Mouse (Mus musculus) liver, embryonic 14.5 days (tissue): ENCODE measurements around the gene Mbd6. TPM values are rescaled to one million over a fixed set of nuclear protein-coding genes. Genes with fewer than 3 reads are reported as not detected.
A peak's percentile ranks its signal among the peaks of the same experiment; 100 is the strongest.
"Not testable (repeated sequence)": the region's sequence is repeated elsewhere in the genome, so short reads cannot be mapped to it uniquely, and the experiment has no call there.

Source experiments
- ATAC-seq: fragments of 200-750 bp; cut with Nextera tagmentation; 2 replicates; pipeline ENCODE4 v1.8.0; 2017; ENCODE audit warnings: moderate number of reproducible peaks, mild to moderate bottlenecking, moderate library complexity; ENCODE audit not compliant: insufficient read depth
- DNase-seq, 3 experiments: peaks; one replicate each; pipeline ENCODE4 v3.0.0-alpha.2; 2012 to 2013; ENCODE audit warnings: low read depth in 3 of 3, low spot score in 3 of 3
- H3K27ac ChIP-seq: fragments of 300-500 bp; sonication (generic); 2 replicates; pipeline ENCODE4 v1.5.1; 2014; ENCODE audit warnings: moderate library complexity, mild to moderate bottlenecking, control low read depth, inconsistent platforms
- H3K27me3 ChIP-seq: fragments of 300-500 bp; sonication (generic); 2 replicates; pipeline ENCODE4 v1.6.1; 2014; ENCODE audit warnings: mild to moderate bottlenecking, low read length, moderate library complexity; ENCODE audit not compliant: control insufficient read depth, insufficient read depth
- H3K36me3 ChIP-seq: fragments of 300-500 bp; sonication (generic); replicated peaks from 2 replicates; pipeline ENCODE4 v1.6.1; 2014; ENCODE audit warnings: low read depth; ENCODE audit not compliant: control insufficient read depth, insufficient read depth
- H3K4me1 ChIP-seq, 2 experiments: fragments of 200-500 bp in 1 of 2; fragments of 300-500 bp in 1 of 2; sonication (generic) in 1 of 2; replicated peaks; 2 replicates each; pipeline ENCODE4 v1.6.1; 2012 to 2014; ENCODE audit warnings: antibody characterized with exemption in 1 of 2, inconsistent platforms in 1 of 2, low read length in 1 of 2; ENCODE audit not compliant: control insufficient read depth in 2 of 2, insufficient read depth in 2 of 2
- H3K4me2 ChIP-seq: fragments of 300-500 bp; sonication (generic); 2 replicates; pipeline ENCODE4 v1.6.1; 2014; ENCODE audit warnings: low read depth, mild to moderate bottlenecking, control low read depth, moderate library complexity
- H3K4me3 ChIP-seq, 2 experiments: fragments of 200-500 bp in 1 of 2; fragments of 300-500 bp in 1 of 2; sonication (generic) in 1 of 2; 2 replicates each; pipeline ENCODE4 v1.5.1; 2012 to 2014; ENCODE audit warnings: low read depth in 2 of 2, low read length in 2 of 2, mild to moderate bottlenecking in 2 of 2, control low read depth in 1 of 2, inconsistent platforms in 1 of 2, moderate library complexity in 1 of 2; ENCODE audit not compliant: insufficient read depth in 1 of 2
- H3K9ac ChIP-seq: fragments of 300-500 bp; sonication (generic); replicated peaks from 2 replicates; pipeline ENCODE4 v1.6.1; 2014; ENCODE audit warnings: mild to moderate bottlenecking, control low read depth, moderate library complexity
- H3K9me3 ChIP-seq: fragments of 300-500 bp; sonication (generic); 2 replicates; pipeline ENCODE4 v1.6.1; 2016; ENCODE audit warnings: low read length, mixed read lengths; ENCODE audit not compliant: control insufficient read depth
- CTCF ChIP-seq: IDR thresholded peaks from 2 replicates; pipeline ENCODE4 v1.5.1; 2016; ENCODE audit warnings: antibody characterized with exemption, low read depth, control low read depth
- EP300 ChIP-seq: IDR thresholded peaks from 2 replicates; pipeline ENCODE4 v1.6.1; 2016; ENCODE audit warnings: antibody characterized with exemption, low read depth
- WGBS: fragments of 180-500 bp; shearing (Covaris S2); extraction: QIAGEN DNeasy Blood & Tissue Kit; methylation state at CpG from one replicate; pipeline ENCODE4 v1.1.7; 2014; ENCODE audit not compliant: insufficient replicate concordance; 5-methylcytosine and 5-hydroxymethylcytosine counted together
- polyA plus RNA-seq, 2 experiments: library from polyadenylated mRNA; depleted of rRNA in 1 of 2; stranded (reverse) in 1 of 2; unstranded in 1 of 2; fragments of >200 nt; fragmentation: Nextera tagmentation in 1 of 2; extraction: Ambion mirVana in 1 of 2; gene quantifications; 2 replicates each; pipeline versions ENCODE4 v1.2.1 to v1.2.3; 2012 to 2014

Gene Mbd6
- polyA plus RNA-seq, 2 experiments, result 5.6 to 11.0 TPM

DNA sequence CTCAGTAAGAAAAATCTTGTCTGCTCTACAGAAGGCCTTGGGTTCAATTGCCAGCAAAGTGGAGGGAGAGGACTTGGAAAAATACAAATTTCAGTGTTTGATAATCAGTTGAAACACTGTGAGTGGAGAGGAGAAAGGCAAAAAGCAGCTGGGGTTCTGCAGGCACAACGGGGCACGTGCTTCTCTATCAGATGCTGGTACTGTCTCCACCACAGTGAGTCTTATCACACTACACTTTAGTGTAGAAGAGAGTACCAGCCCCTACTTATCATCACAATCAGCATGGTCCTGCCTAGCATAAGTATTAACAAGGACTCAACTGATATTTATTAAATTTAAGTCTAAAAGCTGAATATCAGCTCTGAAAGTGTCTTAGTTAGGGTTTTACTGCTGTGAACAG, 28.5 kb upstream of the Mbd6 start:
- Histone ChIP-seq H3K27me3 (no peaks in the 10 kb centered on the region), H3K9ac (no peak overlapping the region), H3K27ac (peak overlapping the region; percentile 6), H3K4me2 (no peak overlapping the region), H3K4me3 (no peak overlapping the region), H3K4me1 (peaks cover 8 to 27% of the 10 kb centered on the region in 2 experiments), H3K9me3 (no peaks in the 10 kb centered on the region), H3K36me3 (no peaks in the 10 kb centered on the region)
- ATAC-seq (peak; percentile 68), DNase-seq (no peak)
- 19% methylated on average over 2 of the region's 2 CpGs for WGBS
- TF ChIP-seq EP300, result no peak
- no peak for TF ChIP-seq CTCF

DNA sequence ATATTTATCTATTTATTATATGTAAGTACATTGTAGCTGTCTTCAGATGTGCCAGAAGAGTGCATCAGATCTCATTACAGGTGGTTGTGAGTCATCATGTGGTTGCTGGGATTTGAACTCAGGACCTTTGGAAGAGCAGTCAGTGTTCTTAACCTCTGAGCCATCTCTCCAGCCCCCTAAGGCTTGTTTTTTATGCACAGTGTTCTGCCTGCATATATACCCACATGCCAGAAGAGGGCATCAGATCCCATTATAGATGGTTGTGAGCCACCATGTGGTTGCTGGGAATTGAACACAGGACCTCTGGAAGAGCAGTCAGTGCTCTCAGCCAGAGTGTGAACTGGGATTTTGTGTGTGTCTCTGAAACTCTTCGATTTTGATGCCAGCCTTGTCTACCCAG, 26.1 kb upstream of the Mbd6 start:
- DNase-seq, ATAC-seq, H3K36me3 ChIP-seq, H3K9me3 ChIP-seq, H3K4me2 ChIP-seq, H3K9ac ChIP-seq, H3K4me3 ChIP-seq, H3K27me3 ChIP-seq, H3K27ac ChIP-seq: not testable (repeated sequence)
- 0 out of 2 replicates have a peak, but pooled peaks have one; percentile 21 for TF ChIP-seq CTCF
- peaks cover 15 to 33% of the 10 kb centered on the region in 2 experiments for H3K4me1 ChIP-seq
- 68% methylated on average over 1 of the region's 1 CpGs for WGBS

DNA sequence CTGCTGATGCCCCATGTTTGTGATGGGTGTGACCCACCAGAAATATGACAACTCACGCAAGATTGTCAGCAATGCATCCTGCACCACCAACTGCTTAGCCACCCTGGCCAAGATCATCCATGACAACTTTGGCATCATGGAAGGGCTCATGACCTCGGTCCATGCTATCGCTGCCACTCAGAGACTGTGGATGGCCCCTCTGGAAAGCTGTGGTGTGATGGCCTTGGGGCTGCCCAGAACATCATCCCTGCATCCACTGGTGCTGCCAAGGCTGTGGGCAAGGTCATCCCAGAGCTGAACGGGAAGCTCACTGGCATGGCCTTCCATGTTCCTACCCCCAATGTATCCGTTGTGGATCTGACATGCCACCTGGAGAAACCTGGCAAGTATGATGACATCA, 24.7 kb upstream of the Mbd6 start:
- not testable (repeated sequence) for H3K27ac ChIP-seq, H3K4me2 ChIP-seq, H3K9me3 ChIP-seq, ATAC-seq, H3K9ac ChIP-seq, H3K4me3 ChIP-seq, DNase-seq, H3K27me3 ChIP-seq
- Histone ChIP-seq H3K36me3 (peaks cover 14% of the 10 kb centered on the region), H3K4me1 (peaks cover 16 to 34% of the 10 kb centered on the region in 2 experiments)
- WGBS, result 87% methylated on average over 5 of the region's 5 CpGs

DNA sequence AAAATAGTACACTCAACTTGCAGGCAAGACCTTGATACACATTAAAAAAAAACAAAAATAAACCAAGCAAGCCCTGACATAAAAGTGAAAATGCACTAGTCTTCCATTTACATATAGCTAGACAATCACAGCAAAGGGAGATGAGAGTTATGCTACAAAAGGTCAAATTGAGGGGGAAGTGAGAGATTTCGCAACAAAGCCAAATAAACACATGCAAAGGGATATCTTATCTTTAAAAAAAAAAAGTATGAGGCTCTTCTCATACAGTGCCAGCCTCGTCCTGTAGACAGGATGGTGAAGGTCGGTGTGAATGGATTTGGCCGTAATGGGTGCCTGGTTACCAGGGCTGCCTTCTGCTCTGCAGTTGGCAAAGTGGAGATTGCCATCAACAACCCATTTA, 24.0 kb upstream of the Mbd6 start:
- Histone ChIP-seq H3K4me1 (peaks cover 16 to 30% of the 10 kb centered on the region in 2 experiments), H3K9ac (peak overlapping the region; percentile 97; the same call in 1 of the 2 replicates), H3K9me3 (no peaks in the 10 kb centered on the region), H3K4me3 (no peak overlapping the region), H3K27ac (peak overlapping the region; percentile 85), H3K27me3 (no peaks in the 10 kb centered on the region), H3K4me2 (peak overlapping the region; percentile 71), H3K36me3 (peaks cover 20% of the 10 kb centered on the region)
- DNase-seq (no peak), ATAC-seq (no peak)
- WGBS, result 45% methylated on average over 4 of the region's 4 CpGs
- TF ChIP-seq CTCF (no peak), EP300 (no peak)

DNA sequence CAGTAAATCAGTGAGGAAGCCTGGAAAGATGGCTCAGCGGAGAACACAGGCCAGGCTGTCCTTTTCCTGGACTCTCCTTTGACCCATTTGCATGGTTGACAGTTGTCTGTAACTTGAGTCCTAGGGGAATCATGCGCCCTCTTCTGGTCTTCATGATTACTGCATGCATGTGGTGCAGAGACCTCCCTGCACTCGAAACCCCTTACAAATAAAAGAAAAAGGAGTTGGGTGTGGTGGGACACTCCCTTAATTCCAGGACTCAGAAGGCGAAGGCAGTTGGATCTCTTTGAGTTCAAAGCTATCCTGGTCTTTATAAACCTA, 23.5 kb upstream of the Mbd6 start:
- TF ChIP-seq CTCF (peak; percentile 95), EP300 (no peak)
- Histone ChIP-seq H3K4me1 (peaks cover 16 to 25% of the 10 kb centered on the region in 2 experiments), H3K36me3 (peaks cover 26% of the 10 kb centered on the region), H3K4me2 (peak overlapping the region; percentile 71), H3K4me3 (peak overlapping the region; percentile 94 to 98), H3K27me3 (no peaks in the 10 kb centered on the region), H3K9ac (peak overlapping the region; percentile 97), H3K27ac (peak overlapping the region; percentile 85), H3K9me3 (no peaks in the 10 kb centered on the region)
- DNase-seq (peak; percentile 81 to 89 (median 82)), ATAC-seq (peak; percentile 49)
- WGBS, result 2% methylated on average over 4 of the region's 4 CpGs
